Mouse (Mus musculus): Measurements from ENCODE around the gene Srgap3.

DNA sequence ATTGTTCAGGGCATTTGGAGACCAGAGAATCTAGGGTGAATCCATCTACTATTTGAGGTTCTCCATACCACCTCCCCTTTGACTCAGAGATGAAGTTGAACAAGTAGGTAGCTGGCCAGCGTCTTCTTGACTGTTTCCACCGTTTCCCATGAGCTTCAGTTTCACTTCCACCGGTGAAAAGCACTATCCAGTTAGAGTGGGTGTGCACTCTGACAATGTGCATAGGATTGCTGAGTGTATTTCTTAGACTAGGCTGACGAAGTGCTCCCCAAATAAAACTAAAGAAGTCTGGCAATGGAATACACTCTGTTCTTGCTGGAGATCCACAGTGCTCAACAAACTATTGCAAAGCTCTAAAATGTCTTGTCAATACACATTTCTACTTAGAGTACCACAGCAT, 221.6 kb downstream of the Srgap3 start:
- no peak for TF ChIP-seq CTCF (IDR thresholded peaks at IDR 0.05; ENCODE audit: low read depth)
- no peak for TF ChIP-seq EP300 (IDR thresholded peaks at IDR 0.05; ENCODE audit: low read depth)

All from liver, postnatal 0 days (tissue).